Mouse (Mus musculus) liver, adult 2 months (tissue): ENCODE measurements around the gene Tbx10.

Experiments
- CTCF ChIP-seq: fragments of 200-500 bp; IDR thresholded peaks from 2 replicates; pipeline ENCODE4 v1.5.1; 2011; ENCODE audit warnings: low read depth, low read length, control low read depth
- POLR2A ChIP-seq: fragments of 200-500 bp; IDR thresholded peaks from 2 replicates; pipeline ENCODE4 v1.6.1; 2011; ENCODE audit warnings: low read length, control low read depth; ENCODE audit not compliant: insufficient read depth; ENCODE audit errors: extremely low read depth

DNA sequence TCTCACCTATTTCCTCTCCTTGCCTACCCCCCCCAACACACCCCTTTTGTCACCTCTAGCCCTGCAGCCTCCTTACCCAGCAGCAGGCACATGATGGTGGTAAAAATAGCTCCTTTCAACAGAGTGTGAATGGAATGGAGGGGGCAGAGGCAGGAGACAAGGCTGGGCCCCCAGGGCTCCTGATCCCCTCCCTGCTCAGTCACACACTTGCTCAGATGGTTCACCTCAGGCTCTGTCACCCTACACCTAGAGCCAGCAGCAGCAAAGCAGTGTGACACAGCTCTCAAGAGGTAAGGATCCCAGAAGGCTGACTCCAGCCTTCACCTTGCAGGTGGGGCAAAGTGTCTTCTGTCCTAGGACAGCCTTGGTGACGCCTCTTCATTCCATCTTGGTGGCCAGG is 10.6 kb downstream of the Tbx10 start, which contains the start of gene Doc2g:
- no peak for TF ChIP-seq POLR2A
- no peak for TF ChIP-seq CTCF
